Mouse (Mus musculus): ENCODE results near the gene Tmem274. TPM values are rescaled to one million over a fixed set of nuclear protein-coding genes. Genes with fewer than 3 reads are reported as not detected.

Gene Tmem274
- polyA plus RNA-seq, 2 experiments from 2014 or later: 0.74 TPM; not detected in 1

DNA sequence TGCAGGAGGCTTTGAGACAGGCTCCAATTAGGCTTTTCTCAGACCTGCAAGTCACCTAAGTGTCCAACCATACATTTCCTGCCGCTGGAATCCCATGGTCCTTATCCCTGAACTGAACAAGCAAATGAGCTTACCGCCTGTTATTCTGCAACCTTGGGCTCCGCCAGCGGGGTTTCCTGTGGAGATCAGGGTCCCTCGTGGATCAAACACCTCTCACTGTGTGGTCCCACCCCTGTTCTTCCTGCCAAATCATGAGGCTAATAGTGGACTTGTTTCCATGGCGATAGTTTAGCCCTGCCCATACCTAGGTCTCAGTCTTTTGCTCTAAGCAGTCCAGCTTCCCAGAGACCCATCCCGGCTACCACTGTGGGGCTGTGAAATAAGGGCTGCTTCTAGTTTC is 49.2 kb downstream of the Tmem274 start:
- no peak for ATAC-seq

DNA sequence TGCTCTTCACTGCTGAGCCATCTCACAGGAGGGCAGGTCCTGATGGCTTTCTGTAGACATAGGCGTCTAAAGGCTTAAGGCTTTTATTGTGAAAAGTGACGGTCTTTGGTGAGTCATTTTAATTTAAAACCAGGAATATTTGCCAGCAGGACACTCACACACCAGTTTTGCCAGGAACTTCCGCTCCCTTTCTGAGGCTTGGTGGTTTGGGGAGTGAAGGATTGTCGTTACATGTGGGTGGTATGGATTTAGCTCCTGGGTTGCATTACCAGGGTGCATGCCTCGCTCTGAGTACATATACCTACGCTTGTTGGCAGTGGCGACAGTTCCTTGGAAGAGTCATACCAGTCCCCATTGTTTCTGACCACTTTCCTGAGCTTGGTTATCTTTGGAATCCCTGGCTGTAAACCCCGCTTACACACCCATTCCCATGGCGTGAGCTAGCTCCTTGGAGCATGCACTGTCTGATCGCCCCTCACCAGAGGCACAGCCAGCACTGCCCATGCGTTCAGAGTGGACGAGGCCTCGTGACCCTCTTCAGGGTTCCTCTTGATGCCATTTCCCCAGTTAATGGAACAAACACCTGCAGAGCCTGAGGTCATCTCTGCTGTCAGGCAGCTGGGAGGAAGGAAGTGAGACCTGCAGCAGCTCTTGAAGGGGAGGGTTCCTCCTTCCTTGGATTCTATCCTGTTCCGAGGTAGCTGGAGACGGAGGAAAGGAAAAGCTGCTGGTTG is 50.6 kb downstream of the Tmem274 start:
- ATAC-seq: no peak

DNA sequence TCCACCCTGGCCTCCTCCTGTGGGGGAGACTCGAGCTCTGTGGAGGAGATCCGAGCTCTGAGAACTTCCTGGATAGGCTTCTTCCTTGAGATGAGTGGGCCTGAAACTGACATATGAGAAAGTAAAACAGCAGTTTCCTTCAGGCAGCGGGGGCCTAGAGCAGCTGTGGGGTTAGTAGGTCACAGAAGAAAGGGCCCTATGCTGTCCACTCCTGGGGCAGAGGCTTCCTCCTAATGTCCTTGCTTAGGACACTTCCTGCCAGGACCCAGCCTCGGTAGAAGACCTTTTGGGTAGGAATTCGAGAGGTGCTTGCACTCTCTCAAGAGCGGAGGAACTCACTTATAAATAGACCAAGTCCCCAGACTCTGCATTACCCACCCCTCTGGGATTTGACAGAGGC is 52.5 kb downstream of the Tmem274 start:
- no peak for ATAC-seq

Other genes with a start within 250 kb of the Tmem274 start
- 10 to 100 TPM; 11.0 to 15.4 TPM for gene Kif1b, start 169.7 kb upstream of the Tmem274 start, polyA plus RNA-seq (2017; shearing (Covaris generic))
- 10 to 100 TPM; 15.4 to 21.1 TPM for gene Ube4b, start 50.6 kb upstream of the Tmem274 start, polyA plus RNA-seq (2017; shearing (Covaris generic))
- gene Rbp7, start 22.4 kb upstream of the Tmem274 start, polyA plus RNA-seq (2017; shearing (Covaris generic)): not detected
- gene Nmnat1, start 7.8 kb downstream of the Tmem274 start, polyA plus RNA-seq (2017; shearing (Covaris generic)): 1 to 10 TPM; 8.1 to 8.6 TPM
- 10 to 100 TPM; 26.0 to 30.0 TPM for gene Lzic, start 7.9 kb downstream of the Tmem274 start, polyA plus RNA-seq (2017; shearing (Covaris generic))
- gene Ctnnbip1, start 40.9 kb downstream of the Tmem274 start, polyA plus RNA-seq (2017; shearing (Covaris generic)): 1 to 10 TPM in 1 of 2 experiments, under 1 TPM in 1; 0.28 to 1.4 TPM
- gene Clstn1, start 109.1 kb downstream of the Tmem274 start, polyA plus RNA-seq (2017; shearing (Covaris generic)): 1 to 10 TPM; 4.8 to 4.9 TPM
- gene Pik3cd, start 225.2 kb downstream of the Tmem274 start, polyA plus RNA-seq (2017; shearing (Covaris generic)): 100 to 1,000 TPM in 1 of 2 experiments, 10 to 100 TPM in 1; 80.6 to 129 TPM

All from activated CD4-positive, CD25-positive, alpha-beta regulatory T cell, adult 4 months (primary cell).